Mouse (Mus musculus): Measurements from ENCODE around the gene Clca4b.
"Not testable (repeated sequence)": the region's sequence is repeated elsewhere in the genome, so short reads cannot be mapped to it uniquely, and the experiment has no call there.

Gene Clca4b

GRCm38 (mm10) chr3:144932335-144932734, at the start of gene Clca4b:
Gene Clca4b (minus strand): TSS chr3:144932529.
- DNase-seq (ENCODE audit: inconsistent age in 2 of 2, low spot score in 1 of 2): no peak

DNA sequence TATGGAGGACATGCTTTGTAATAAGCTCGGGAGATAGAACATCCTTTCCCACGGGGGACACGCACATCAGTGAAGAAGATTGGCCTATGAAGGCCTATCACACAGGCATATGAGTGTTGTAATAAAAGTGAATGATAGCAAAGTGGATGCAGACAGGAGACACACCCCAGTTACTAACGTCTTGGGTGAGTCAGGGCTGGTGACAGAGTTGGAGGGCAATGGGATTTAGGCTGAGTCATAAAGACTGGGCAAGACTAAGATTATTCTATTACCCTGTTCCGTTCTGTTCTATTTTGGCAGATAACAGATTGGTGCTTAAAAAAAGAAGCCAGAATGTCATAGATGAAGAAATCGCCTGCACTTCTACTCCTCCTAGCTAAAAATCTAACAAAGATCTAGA, 48.2 kb upstream of the Clca4b start:
- DNase-seq (ENCODE audit: inconsistent age in 2 of 2, low spot score in 1 of 2): peak; percentile 48 to 57

DNA sequence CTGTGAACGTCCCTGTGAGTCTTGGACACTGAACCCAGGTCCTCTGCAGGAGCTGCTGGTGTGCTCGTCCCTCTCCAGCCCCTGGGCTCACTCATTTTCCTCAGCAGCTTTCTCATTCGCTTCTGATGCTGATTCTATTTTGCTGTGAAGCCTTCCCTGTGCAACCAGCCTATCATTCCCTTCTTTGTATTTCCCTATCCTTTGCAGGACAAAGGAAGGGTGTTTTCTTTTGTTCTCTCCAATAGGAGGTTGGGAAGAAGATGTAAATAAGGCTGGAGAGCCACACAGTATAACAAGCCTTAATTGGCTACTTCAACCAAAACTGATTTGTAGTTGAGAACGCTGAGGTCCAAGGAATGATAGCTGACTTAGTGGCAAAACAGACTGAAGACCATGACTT, 45.3 kb upstream of the Clca4b start:
- DNase-seq (ENCODE audit: inconsistent age in 2 of 2, low spot score in 1 of 2): no peak

GRCm38 (mm10) chr3:144976091-144976490, 43.8 kb upstream of the Clca4b start:
- DNase-seq (ENCODE audit: inconsistent age in 2 of 2, low spot score in 1 of 2): peak in 1 of 2 experiments; percentile 20

DNA sequence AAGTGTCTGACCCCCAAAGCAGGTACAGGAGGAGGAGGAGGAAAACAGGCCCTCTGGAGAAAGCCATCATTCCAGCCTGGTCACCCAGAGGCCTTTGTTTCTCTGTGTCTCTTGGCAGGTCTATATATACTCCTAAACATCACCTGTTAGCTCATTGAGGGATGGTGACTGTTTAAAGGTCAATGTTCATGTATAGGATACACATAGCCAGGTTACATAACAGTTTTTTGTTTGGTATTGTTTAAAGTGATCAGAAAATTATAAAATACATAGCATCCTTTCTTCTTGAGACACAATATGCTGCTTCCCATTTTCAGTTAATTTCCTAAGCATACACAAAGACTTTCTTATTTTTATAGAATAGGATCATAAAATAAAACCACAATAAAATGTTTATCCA, 42.6 kb upstream of the Clca4b start, which contains the start of gene Clca4a:
Clca4a (minus strand) TSS at position 101 of the 400 bp plus-strand sequence.
- DNase-seq (ENCODE audit: inconsistent age in 2 of 2, low spot score in 1 of 2): no peak

DNA sequence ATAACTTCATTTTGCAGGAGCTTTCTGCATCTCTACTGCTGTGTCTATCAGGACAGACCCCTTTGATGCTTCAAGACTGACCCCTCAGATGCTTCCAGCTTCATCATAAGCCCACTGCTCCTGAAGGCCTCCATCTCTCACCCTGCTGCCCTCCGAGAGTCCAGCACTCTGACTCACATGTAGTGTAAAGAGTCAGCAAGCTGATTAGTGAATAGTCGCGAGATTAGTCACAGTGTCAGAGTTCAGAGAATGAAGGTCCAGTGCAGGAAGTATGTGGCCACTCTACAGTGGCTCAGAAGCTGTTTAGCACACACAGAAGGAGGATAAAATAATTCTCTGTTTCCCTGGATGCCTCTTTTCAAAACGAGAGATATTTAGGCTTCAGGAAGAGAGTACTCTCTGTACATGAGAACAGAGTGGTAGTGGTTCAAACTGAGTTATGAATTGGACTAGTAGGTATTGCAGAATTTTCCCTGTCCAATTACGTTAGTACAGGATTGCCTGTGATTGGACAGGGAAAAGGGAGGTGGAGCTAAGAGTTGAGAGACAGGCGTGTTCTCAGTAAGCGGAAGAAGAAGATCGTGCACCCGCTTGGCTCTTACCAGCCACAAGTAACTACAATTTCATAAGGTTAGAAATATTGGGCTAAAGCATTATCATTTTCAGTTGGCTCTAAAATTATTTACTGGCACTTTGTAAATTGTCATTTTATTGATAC, 39.4 kb upstream of the Clca4b start:
- peak; percentile 22 to 58 for DNase-seq (ENCODE audit: inconsistent age in 2 of 2, low spot score in 1 of 2)

- no peak for DNase-seq (ENCODE audit: inconsistent age in 2 of 2, low spot score in 1 of 2)
Measured at GRCm38 (mm10) chr3:144969755-144970154, 37.4 kb upstream of the Clca4b start.

DNA sequence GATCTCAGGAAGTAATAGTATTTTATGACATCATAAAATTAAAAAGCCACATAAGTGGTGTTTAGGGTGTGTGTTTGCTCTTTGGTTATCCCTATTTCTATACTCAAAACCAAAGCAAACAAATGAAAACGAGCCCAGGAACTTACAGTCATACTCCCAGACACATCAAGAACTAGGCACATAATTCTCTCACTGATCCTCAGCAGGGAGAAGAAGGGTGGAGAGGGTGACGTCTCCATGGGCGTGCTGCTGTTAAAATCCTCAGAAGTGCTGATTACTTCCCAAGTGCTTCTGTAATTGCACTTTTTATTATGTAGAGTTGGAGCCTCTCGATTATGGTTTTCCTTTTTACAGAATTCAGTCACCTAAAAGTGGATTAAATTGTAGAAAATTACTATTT, 33.7 kb upstream of the Clca4b start:
- no peak for DNase-seq (ENCODE audit: inconsistent age in 2 of 2, low spot score in 1 of 2)

DNA sequence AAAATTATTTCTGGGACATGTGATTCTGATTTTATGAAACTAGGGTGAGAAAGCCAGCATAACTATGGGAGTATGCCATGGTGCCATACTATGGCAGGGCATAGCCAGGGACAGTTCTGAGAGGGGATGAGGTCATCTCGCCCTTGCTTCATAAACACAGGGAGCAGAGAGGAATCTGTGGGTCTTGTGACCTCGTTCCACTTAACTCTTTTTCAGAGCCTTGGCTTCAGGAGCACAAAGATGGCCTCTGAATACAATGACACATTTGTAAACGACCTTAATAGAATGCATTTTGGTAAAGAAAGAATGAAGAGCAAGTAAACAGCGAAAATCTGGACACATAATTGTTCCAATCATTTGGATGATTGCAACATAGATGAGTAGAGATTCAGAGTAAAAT, 18.5 kb upstream of the Clca4b start:
- DNase-seq (ENCODE audit: inconsistent age in 2 of 2, low spot score in 1 of 2): peak in 1 of 2 experiments; percentile 32

- not testable (repeated sequence) for DNase-seq (ENCODE audit: inconsistent age in 2 of 2, low spot score in 1 of 2)
Measured at GRCm38 (mm10) chr3:144947376-144947775, 15.0 kb upstream of the Clca4b start.

DNA sequence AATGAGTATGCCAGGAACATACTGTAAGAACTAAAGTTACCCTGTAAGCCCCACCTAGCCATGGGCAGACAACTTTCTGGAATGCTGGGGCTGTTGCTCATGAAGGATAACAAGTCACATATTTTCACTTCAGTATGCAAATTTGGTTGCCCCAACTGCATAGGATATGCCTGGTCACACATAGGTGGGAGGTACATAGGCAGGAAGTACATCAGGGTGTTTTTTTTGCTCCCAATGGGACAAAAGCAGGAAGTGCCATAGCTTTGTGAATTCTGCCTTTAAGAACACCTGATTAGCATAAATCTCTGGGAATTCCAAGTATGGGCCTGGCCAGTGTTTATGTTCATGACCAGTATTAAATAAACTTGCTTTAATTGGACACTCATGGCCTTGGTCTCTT, 1.3 kb upstream of the Clca4b start:
- not testable (repeated sequence) for DNase-seq (ENCODE audit: inconsistent age in 2 of 2, low spot score in 1 of 2)

- no peak for DNase-seq (ENCODE audit: inconsistent age in 2 of 2, low spot score in 1 of 2)
Measured at GRCm38 (mm10) chr3:144933011-144933491, 722 bp upstream of the Clca4b start.

GRCm38 (mm10) chr3:144914014-144914413, 18.3 kb downstream of the Clca4b start:
- no peak for DNase-seq (ENCODE audit: inconsistent age in 2 of 2, low spot score in 1 of 2)

DNA sequence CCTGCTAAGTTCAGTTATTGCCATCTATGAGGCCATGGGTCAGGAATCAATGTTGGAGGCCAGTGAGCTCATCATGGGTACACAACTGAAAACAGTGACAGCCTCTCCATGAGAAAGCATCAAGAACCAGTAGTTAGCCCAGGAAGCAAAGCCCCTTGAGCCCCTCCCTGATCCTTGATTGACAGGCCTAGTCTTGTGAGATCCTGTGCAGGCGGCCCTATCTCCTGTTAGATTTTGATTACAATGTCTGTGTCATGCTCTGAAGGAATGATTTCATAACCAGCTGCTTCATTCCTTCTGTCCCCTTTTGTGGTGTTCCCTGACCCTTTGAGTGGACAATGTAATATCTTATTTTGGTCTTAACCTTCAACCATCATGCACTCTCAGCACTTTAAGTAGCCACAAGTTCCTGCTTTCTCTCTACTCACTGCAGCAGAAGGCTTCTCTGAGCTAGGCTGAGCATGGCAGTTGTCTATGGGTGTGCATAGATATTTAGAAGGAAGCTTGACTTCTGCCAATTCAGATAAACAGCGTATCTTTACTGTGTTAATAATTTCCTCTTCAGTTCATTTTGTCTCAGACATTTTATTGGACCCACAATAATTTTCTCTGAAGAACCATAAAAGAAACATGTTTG, 35.2 kb downstream of the Clca4b start:
- DNase-seq (ENCODE audit: inconsistent age in 2 of 2, low spot score in 1 of 2): no peak

DNA sequence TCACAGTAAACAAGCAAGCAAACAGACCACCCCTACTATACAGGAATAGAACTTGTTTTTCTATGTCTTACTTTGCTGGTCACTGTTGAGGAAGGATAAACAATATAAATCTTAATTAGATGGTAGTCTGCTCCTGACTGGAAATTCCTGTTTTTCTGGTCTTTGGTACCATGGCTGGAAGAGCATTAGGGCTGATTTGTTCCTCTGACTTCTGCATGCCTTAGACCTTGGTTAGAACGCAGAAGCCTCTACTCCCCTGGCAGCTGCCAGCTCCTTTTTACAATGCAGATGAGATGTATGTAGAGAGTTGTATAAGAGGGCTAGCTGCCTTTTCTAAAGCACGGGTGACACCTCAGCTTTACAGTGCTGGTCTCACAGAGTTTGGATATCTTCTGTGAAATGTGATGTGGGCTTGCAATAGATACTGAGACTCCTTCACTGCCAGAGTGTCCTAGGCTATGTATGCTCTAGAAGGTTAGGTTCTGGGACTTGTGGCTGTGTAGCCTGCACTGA, 42.0 kb downstream of the Clca4b start:
- DNase-seq (ENCODE audit: inconsistent age in 2 of 2, low spot score in 1 of 2): no peak

DNA sequence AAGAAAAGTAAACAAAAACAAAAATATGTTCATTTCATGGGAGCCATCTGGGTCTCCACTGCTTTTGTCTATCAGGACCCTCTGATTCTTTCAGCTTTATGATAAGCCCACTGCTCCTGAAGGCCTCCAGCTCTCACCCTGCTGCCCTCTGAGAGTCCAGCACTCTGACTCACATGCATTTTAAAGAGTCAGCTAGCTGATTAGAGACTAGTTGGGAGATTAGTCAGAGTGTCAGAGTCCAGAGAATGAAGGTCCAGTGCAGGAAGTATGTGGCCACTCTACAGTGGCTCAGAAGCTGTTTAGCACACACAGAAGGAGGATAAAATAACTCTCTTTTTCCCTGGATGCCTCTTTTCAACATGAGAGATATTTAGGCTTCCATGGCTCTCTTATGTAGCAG, 45.4 kb downstream of the Clca4b start:
- no peak for DNase-seq (ENCODE audit: inconsistent age in 2 of 2, low spot score in 1 of 2)

- DNase-seq (ENCODE audit: inconsistent age in 2 of 2, low spot score in 1 of 2): not testable (repeated sequence)
Measured at GRCm38 (mm10) chr3:144872012-144872411, 60.3 kb downstream of the Clca4b start.

Data from adrenal gland, adult (tissue).